Mouse (Mus musculus) naive thymus-derived CD4-positive, alpha-beta T cell, adult 5 months (primary cell): ENCODE measurements around the gene Thumpd2. TPM values are rescaled to one million over a fixed set of nuclear protein-coding genes. Genes with fewer than 3 reads are reported as not detected.

ENCODE experiments used
- polyA plus RNA-seq: library from polyadenylated mRNA; unstranded; fragments of 100-300 nt; shearing (Covaris generic); gene quantifications from one replicate; pipeline ENCODE4 v1.2.1, GENCODE M21; 2017

Gene Thumpd2
- 21.2 TPM for polyA plus RNA-seq

DNA sequence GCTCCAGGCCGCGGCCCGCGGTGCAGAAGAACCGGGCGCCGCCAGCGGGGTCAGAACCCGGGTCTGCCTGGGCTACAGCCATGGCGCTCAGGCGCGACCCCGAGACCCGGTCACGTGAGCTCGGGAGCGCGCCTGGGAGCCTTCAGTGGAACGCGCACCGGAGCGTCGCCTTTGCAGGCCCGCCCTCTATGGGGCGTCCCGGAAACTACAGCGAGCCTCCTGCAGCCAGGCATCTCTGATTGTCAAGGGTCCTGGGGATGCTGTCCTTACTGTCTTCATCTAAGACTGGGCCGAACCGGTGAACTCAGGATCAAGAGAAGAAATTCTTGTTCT lies at the start of gene Thumpd2:
Gene Thumpd2 (minus strand): TSS at position 104 of the 333 bp plus-strand sequence.

Other genes starting within 250 kb of the Thumpd2 start
- gene Tmem178, start 120.5 kb downstream of the Thumpd2 start, polyA plus RNA-seq: not detected